In the genomic region with DNA sequence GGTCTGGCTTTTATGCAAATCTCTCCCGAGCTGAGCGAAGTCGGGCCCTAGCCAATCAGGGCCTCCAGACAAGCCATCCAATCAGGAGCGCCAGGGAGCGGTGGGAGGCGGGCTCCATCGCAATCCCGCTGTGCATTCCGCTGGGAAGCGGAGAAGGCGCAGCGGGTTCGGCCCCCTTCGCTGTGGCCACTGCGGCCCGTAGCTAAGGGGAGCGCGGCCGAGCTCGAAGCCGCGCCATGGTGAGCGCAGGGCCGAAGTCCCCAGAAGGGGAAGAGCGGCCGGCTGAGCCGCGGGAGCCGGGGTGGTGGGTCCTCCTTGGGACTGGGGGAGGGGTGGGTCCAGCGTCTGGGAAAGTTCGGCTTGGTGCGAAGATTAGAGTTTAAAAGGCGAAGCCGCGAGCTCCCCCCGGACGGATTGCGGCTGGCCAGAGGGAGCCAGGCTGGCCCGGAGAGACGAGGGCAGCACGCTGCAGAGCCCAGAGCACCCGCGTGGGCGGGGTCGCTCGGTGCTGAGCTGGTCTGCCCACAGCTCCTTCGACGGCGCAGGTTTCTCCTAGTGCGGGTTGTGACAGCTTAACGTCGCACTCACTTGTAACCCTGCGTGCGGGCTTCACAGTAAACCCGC, we compare ENCODE assay signal across 8 mouse cellular contexts. TPM values are rescaled to one million over a fixed set of nuclear protein-coding genes. Genes with fewer than 3 reads are reported as not detected.
DNase-seq lines count a peak whose midpoint lies in the region; ATAC-seq and TF ChIP-seq lines count a peak whose summit lies in the region.

A gene (plus strand): TSS at position 122 of the 624 bp plus-strand sequence.

- no peak within 1 kb of the TSS for H3K27ac ChIP-seq in bone marrow macrophage, adult 2 months (ENCODE audit: insufficient read depth, low read depth, low read length)
- H3K27ac ChIP-seq in embryonic fibroblast, embryonic 13.5 days (ENCODE audit: insufficient read depth, low read length), result peak within 1 kb of the TSS; percentile 38; the same call in 1 of the 2 replicates
- H3K27ac ChIP-seq in kidney, embryonic 14.5 days (ENCODE audit: low read depth, low read length), result peak within 1 kb of the TSS; percentile 87
- peak within 1 kb of the TSS; percentile 88 for H3K27ac ChIP-seq in limb, embryonic 15.5 days

- no peaks in the 10 kb centered on the region for H3K27me3 ChIP-seq in kidney, embryonic 14.5 days (ENCODE audit: control insufficient read depth, insufficient read depth, low read length)
- H3K27me3 ChIP-seq in limb, embryonic 15.5 days, result no peaks in the 10 kb centered on the region

- H3K9me3 ChIP-seq in kidney, embryonic 14.5 days (ENCODE audit: control insufficient read depth, low read length), result peaks cover under 1% of the 10 kb centered on the region; the same call in 1 of the 2 replicates
- H3K9me3 ChIP-seq in limb, embryonic 15.5 days, result no peaks in the 10 kb centered on the region

- WGBS in kidney, embryonic 14.5 days, result under 1% methylated on average over 55 of the region's 55 CpGs
- WGBS in limb, embryonic 15.5 days, result under 1% methylated on average over 55 of the region's 55 CpGs

- ATAC-seq in kidney, embryonic 14.5 days (ENCODE audit: low FRiP score, low TSS enrichment), result peak; percentile 99
- peak; percentile 98 for ATAC-seq in limb, embryonic 15.5 days (ENCODE audit: insufficient number of reproducible peaks, low FRiP score, low TSS enrichment, low read depth)

- TF ChIP-seq CTCF in bone marrow macrophage, adult 2 months (IDR thresholded peaks at IDR 0.05; ENCODE audit: low read depth, low read length), result no peak
- TF ChIP-seq CTCF in embryonic fibroblast, embryonic 13.5 days (IDR thresholded peaks at IDR 0.05; ENCODE audit: borderline replicate concordance, insufficient read depth, low read length), result no peak

- H3K9ac ChIP-seq in kidney, embryonic 14.5 days (ENCODE audit: low read depth, low read length), result peak within 1 kb of the TSS; percentile 80
- H3K9ac ChIP-seq in limb, embryonic 15.5 days, result peak within 1 kb of the TSS; percentile 64

- no peak; the same call in 1 of the 2 replicates for TF ChIP-seq POLR2A in bone marrow macrophage, adult 2 months (IDR thresholded peaks at IDR 0.05; ENCODE audit: borderline replicate concordance, low read depth, low read length)
- TF ChIP-seq POLR2A in embryonic fibroblast, embryonic 13.5 days (IDR thresholded peaks at IDR 0.05; ENCODE audit: low read depth, low read length), result peak; percentile 90

- H3K36me3 ChIP-seq in kidney, embryonic 14.5 days (ENCODE audit: control insufficient read depth, insufficient read depth, low read length), result no peaks in the 10 kb centered on the region
- no peaks in the 10 kb centered on the region for H3K36me3 ChIP-seq in limb, embryonic 15.5 days

- peak; percentile 96 for DNase-seq in 3T3-L1 (ENCODE audit: low read depth, low spot score)
- DNase-seq in heart, adult 9 months (ENCODE audit: low spot score in 2 of 2), result peak; percentile 92 to 93
- DNase-seq in monocyte, adult 2 months (ENCODE audit: low read depth in 1 of 2, low spot score in 2 of 2), result peak; percentile 11 to 43
- peak; percentile 79 to 81 for DNase-seq in spleen, postnatal 36 days (ENCODE audit: low spot score in 2 of 2)

- peak within 1 kb of the TSS; percentile 74 for H3K4me2 ChIP-seq in kidney, embryonic 14.5 days (replicated peaks; ENCODE audit: low read depth, low read length)
- H3K4me2 ChIP-seq in limb, embryonic 15.5 days, result peak within 1 kb of the TSS; percentile 81

- H3K4me3 ChIP-seq in bone marrow macrophage, adult 2 months (ENCODE audit: insufficient read depth, low read length), result peak within 1 kb of the TSS; percentile 69
- H3K4me3 ChIP-seq in embryonic fibroblast, embryonic 13.5 days (ENCODE audit: insufficient read depth, low read length), result peak within 1 kb of the TSS; percentile 39
- peak within 1 kb of the TSS; percentile 65 for H3K4me3 ChIP-seq in kidney, embryonic 14.5 days (ENCODE audit: low read length)
- H3K4me3 ChIP-seq in limb, embryonic 15.5 days, result peak within 1 kb of the TSS; percentile 69

- H3K4me1 ChIP-seq in bone marrow macrophage, adult 2 months (ENCODE audit: control insufficient read depth, insufficient read depth, low read length), result peaks cover 6% of the 10 kb centered on the region
- no peaks in the 10 kb centered on the region; the same call in 1 of the 2 replicates for H3K4me1 ChIP-seq in embryonic fibroblast, embryonic 13.5 days (ENCODE audit: control insufficient read depth, insufficient read depth, low read length)
- H3K4me1 ChIP-seq in kidney, embryonic 14.5 days (ENCODE audit: control insufficient read depth, insufficient read depth, low read length), result peaks cover 5% of the 10 kb centered on the region
- H3K4me1 ChIP-seq in limb, embryonic 15.5 days, result peaks cover 10% of the 10 kb centered on the region

RNA-seq across cellular contexts. Expression of the gene that starts here (rescaled TPM):
- 1.5 and 1.9 TPM in 2 replicates for polyA plus RNA-seq in bone marrow macrophage, adult 2 months (2012; ENCODE audit: insufficient read depth, insufficient read length, missing spikeins)
- polyA plus RNA-seq in embryonic fibroblast, embryonic 13.5 days (2011; ENCODE audit: insufficient read length, low read depth, missing spikeins), result 2.5 and 2.7 TPM in 2 replicates
- polyA plus RNA-seq in kidney, embryonic 14.5 days (2014; fragmentation: Nextera tagmentation; extraction: Ambion mirVana), result 1.1 and 2.3 TPM in 2 replicates
- polyA plus RNA-seq in limb, embryonic 15.5 days (2015; fragmentation: Nextera tagmentation; extraction: Ambion mirVana), result 1.8 TPM in 2 replicates

Comparison
In these comparisons a context has a peak if more than half of its experiments do, and no peak if none do; other contexts are left out.
1. DNase-seq: peak in every context shown above with its lines; median percentile 96 in 3T3-L1; 92 in heart, adult 9 months; 80 in spleen, postnatal 36 days; 27 in monocyte, adult 2 months.